Mouse (Mus musculus) forebrain, postnatal 0 days (tissue): Measurements from ENCODE around the gene Klhdc7b. TPM values are rescaled to one million over a fixed set of nuclear protein-coding genes. Genes with fewer than 3 reads are reported as not detected.

Experiments
- ATAC-seq: fragments of 200-750 bp; cut with Nextera tagmentation; 2 replicates; pipeline ENCODE4 v1.8.0; 2017; ENCODE audit warnings: mild to moderate bottlenecking, moderate library complexity
- DNase-seq: peaks from one replicate; pipeline ENCODE4 v3.0.0-alpha.2; 2015
- H3K27ac ChIP-seq: fragments of 300-500 bp; sonication (generic); 2 replicates; pipeline ENCODE4 v1.5.1; 2014; ENCODE audit warnings: low read depth, mild to moderate bottlenecking, antibody characterized with exemption, low read length, moderate library complexity, mixed read lengths
- H3K27me3 ChIP-seq: fragments of 300-500 bp; sonication (generic); 2 replicates; pipeline ENCODE4 v1.6.1; 2014; ENCODE audit warnings: mild to moderate bottlenecking, low read length, mixed read lengths; ENCODE audit not compliant: insufficient read depth
- H3K36me3 ChIP-seq: fragments of 300-500 bp; sonication (generic); 2 replicates; pipeline ENCODE4 v1.6.1; 2014; ENCODE audit warnings: mild to moderate bottlenecking, moderate library complexity; ENCODE audit not compliant: insufficient read depth
- H3K4me1 ChIP-seq: fragments of 300-500 bp; sonication (generic); 2 replicates; pipeline ENCODE4 v1.6.1; 2014; ENCODE audit warnings: antibody characterized with exemption; ENCODE audit not compliant: insufficient read depth
- H3K4me2 ChIP-seq: fragments of 300-500 bp; sonication (generic); 2 replicates; pipeline ENCODE4 v1.6.1; 2014; ENCODE audit warnings: low read depth, mild to moderate bottlenecking, moderate library complexity
- H3K4me3 ChIP-seq: fragments of 300-500 bp; sonication (generic); 2 replicates; pipeline ENCODE4 v1.5.1; 2014; ENCODE audit warnings: low read depth, low read length, mixed read lengths
- H3K9ac ChIP-seq: fragments of 300-500 bp; sonication (generic); 2 replicates; pipeline ENCODE4 v1.6.1; 2014; ENCODE audit warnings: mild to moderate bottlenecking
- H3K9me3 ChIP-seq: fragments of 300-500 bp; sonication (generic); 2 replicates; pipeline ENCODE4 v1.6.1; 2016; ENCODE audit warnings: low read length
- CTCF ChIP-seq: sonication (generic); IDR thresholded peaks from 2 replicates; pipeline ENCODE4 v1.5.1; 2016; ENCODE audit warnings: antibody characterized with exemption, control low read depth, low read depth
- WGBS: fragments of 180-500 bp; shearing (Covaris S2); extraction: QIAGEN DNeasy Blood & Tissue Kit; methylation state at CpG from one replicate; pipeline ENCODE4 v1.1.7; 2014; 5-methylcytosine and 5-hydroxymethylcytosine counted together
- polyA plus RNA-seq: library from polyadenylated mRNA; unstranded; fragments of >200 nt; fragmentation: Nextera tagmentation; extraction: Ambion mirVana; gene quantifications from 2 replicates; pipeline ENCODE4 v1.2.1, GENCODE M21; 2015
- total RNA-seq: library from RNA; depleted of rRNA; stranded (reverse); fragments of >200 nt; gene quantifications from 2 replicates; pipeline ENCODE4 v1.2.3, GENCODE M21; 2014

Klhdc7b gene
- total and polyA plus RNA-seq, 2 experiments from 2014 or later, result 0.10 to 0.11 TPM

- DNase-seq, result no peak
- H3K4me2 ChIP-seq, result no peak overlapping the region
- no peak overlapping the region for H3K4me3 ChIP-seq
- H3K9ac ChIP-seq, result no peak overlapping the region
- no peaks in the 10 kb centered on the region for H3K27me3 ChIP-seq
- H3K9me3 ChIP-seq, result no peaks in the 10 kb centered on the region
- ATAC-seq, result no peak
- no peak for TF ChIP-seq CTCF
- peaks cover 7% of the 10 kb centered on the region; the same call in 1 of the 2 replicates for H3K4me1 ChIP-seq
- WGBS, result 92% methylated on average over 15 of the region's 15 CpGs
- no peak overlapping the region for H3K27ac ChIP-seq
- H3K36me3 ChIP-seq, result peaks cover 31% of the 10 kb centered on the region
Observed at GRCm38 (mm10) chr15:89351302-89351701, 33.4 kb upstream of the Klhdc7b start.

- no peak overlapping the region for H3K9ac ChIP-seq
- H3K27ac ChIP-seq, result no peak overlapping the region
- no peak overlapping the region for H3K4me2 ChIP-seq
- H3K36me3 ChIP-seq, result peaks cover 31% of the 10 kb centered on the region
- WGBS, result 95% methylated on average over 14 of the region's 14 CpGs
- H3K27me3 ChIP-seq, result no peaks in the 10 kb centered on the region
- H3K4me3 ChIP-seq, result no peak overlapping the region
- ATAC-seq, result no peak
- H3K4me1 ChIP-seq, result peaks cover 13% of the 10 kb centered on the region
- DNase-seq, result no peak
- no peaks in the 10 kb centered on the region for H3K9me3 ChIP-seq
- TF ChIP-seq CTCF, result no peak
Observed at GRCm38 (mm10) chr15:89352054-89352453, 32.7 kb upstream of the Klhdc7b start.

- no peak for ATAC-seq
Observed at GRCm38 (mm10) chr15:89352795-89353194, 31.9 kb upstream of the Klhdc7b start.

GRCm38 (mm10) chr15:89353837-89354236 is 30.9 kb upstream of the Klhdc7b start:
- ATAC-seq, result no peak
- H3K4me3 ChIP-seq, result no peak overlapping the region
- no peaks in the 10 kb centered on the region for H3K27me3 ChIP-seq
- H3K9me3 ChIP-seq, result no peaks in the 10 kb centered on the region
- H3K4me2 ChIP-seq, result no peak overlapping the region
- H3K4me1 ChIP-seq, result peaks cover 16% of the 10 kb centered on the region
- DNase-seq, result no peak
- H3K36me3 ChIP-seq, result peaks cover 32% of the 10 kb centered on the region
- 94% methylated on average over 16 of the region's 16 CpGs for WGBS
- no peak overlapping the region for H3K9ac ChIP-seq
- no peak for TF ChIP-seq CTCF
- no peak overlapping the region for H3K27ac ChIP-seq

More at GRCm38 (mm10) chr15:89352795-89353194, 31.9 kb upstream of the Klhdc7b start:
- H3K9ac ChIP-seq, result no peak overlapping the region
- H3K27me3 ChIP-seq, result no peaks in the 10 kb centered on the region
- no peak for TF ChIP-seq CTCF
- H3K36me3 ChIP-seq, result peaks cover 31% of the 10 kb centered on the region
- H3K4me3 ChIP-seq, result no peak overlapping the region
- 97% methylated on average over 12 of the region's 12 CpGs for WGBS
- H3K9me3 ChIP-seq, result no peaks in the 10 kb centered on the region
- no peak overlapping the region for H3K4me2 ChIP-seq
- no peak overlapping the region for H3K27ac ChIP-seq
- DNase-seq, result no peak
- H3K4me1 ChIP-seq, result peaks cover 16% of the 10 kb centered on the region

GRCm38 (mm10) chr15:89354455-89354854 is 30.3 kb upstream of the Klhdc7b start:
- Histone ChIP-seq H3K27me3 (no peaks in the 10 kb centered on the region), H3K27ac (no peak overlapping the region), H3K4me1 (peaks cover 16% of the 10 kb centered on the region), H3K4me2 (peak overlapping the region; percentile 87), H3K9ac (peak overlapping the region; percentile 78), H3K9me3 (no peaks in the 10 kb centered on the region), H3K36me3 (peaks cover 34% of the 10 kb centered on the region), H3K4me3 (peak overlapping the region; percentile 82; the same call in 1 of the 2 replicates)
- no peak for TF ChIP-seq CTCF
- DNase-seq, result no peak
- 84% methylated on average over 7 of the region's 7 CpGs for WGBS
- ATAC-seq, result no peak

- Histone ChIP-seq H3K4me2 (peak within 1 kb of the TSS; percentile 87), H3K4me1 (peaks cover 16% of the 10 kb centered on the region), H3K9me3 (no peaks in the 10 kb centered on the region), H3K4me3 (peak within 1 kb of the TSS; percentile 82), H3K27me3 (no peaks in the 10 kb centered on the region), H3K9ac (peak within 1 kb of the TSS; percentile 78), H3K27ac (peak within 1 kb of the TSS; percentile 91), H3K36me3 (peaks cover 34% of the 10 kb centered on the region)
- TF ChIP-seq CTCF, result 0 out of 2 replicates have a peak, but pooled peaks have one; percentile 5
- WGBS, result 1% methylated on average over 64 of the region's 64 CpGs
- DNase-seq, result peak; percentile 98
- peak; percentile 96 for ATAC-seq
Observed at GRCm38 (mm10) chr15:89355241-89356187, 29.2 kb upstream of the Klhdc7b start, which contains the start of the genes Lmf2 and Ncaph2. Lmf2 (minus strand) TSS chr15:89355659. Ncaph2 (plus strand) TSS chr15:89355719.

GRCm38 (mm10) chr15:89356372-89356771 is 28.3 kb upstream of the Klhdc7b start:
- H3K9me3 ChIP-seq, result no peaks in the 10 kb centered on the region
- H3K4me3 ChIP-seq, result peak overlapping the region; percentile 82
- WGBS, result 0% methylated on average over 15 of the region's 15 CpGs
- H3K36me3 ChIP-seq, result peaks cover 31% of the 10 kb centered on the region
- no peaks in the 10 kb centered on the region for H3K27me3 ChIP-seq
- peak overlapping the region; percentile 78 for H3K9ac ChIP-seq
- H3K4me2 ChIP-seq, result peak overlapping the region; percentile 87
- no peak for TF ChIP-seq CTCF
- ATAC-seq, result peak; percentile 77
- peak; percentile 85 for DNase-seq
- peaks cover 16% of the 10 kb centered on the region for H3K4me1 ChIP-seq
- peak overlapping the region; percentile 91 for H3K27ac ChIP-seq
